Mouse (Mus musculus) embryonic facial prominence, embryonic 14.5 days (tissue): ENCODE data around the gene Tgif2. TPM values are rescaled to one million over a fixed set of nuclear protein-coding genes. Genes with fewer than 3 reads are reported as not detected.

Experiments
- ATAC-seq: fragments of 200-750 bp; cut with Nextera tagmentation; 2 replicates; pipeline ENCODE4 v1.8.0; 2017; ENCODE audit warnings: low read depth, moderate number of reproducible peaks, moderate TSS enrichment
- DNase-seq: peaks from one replicate; pipeline ENCODE4 v3.0.0-alpha.2; 2015; ENCODE audit warnings: low spot score
- H3K27ac ChIP-seq: fragments of 300-500 bp; sonication (generic); replicated peaks from 2 replicates; pipeline ENCODE4 v1.5.1; 2014; ENCODE audit warnings: low read depth, mild to moderate bottlenecking, low read length, moderate library complexity
- H3K27me3 ChIP-seq: fragments of 300-500 bp; sonication (generic); replicated peaks from 2 replicates; pipeline ENCODE4 v1.6.1; 2014; ENCODE audit warnings: low read length; ENCODE audit not compliant: control insufficient read depth, insufficient read depth
- H3K36me3 ChIP-seq: fragments of 300-500 bp; sonication (generic); 2 replicates; pipeline ENCODE4 v1.6.1; 2014; ENCODE audit warnings: low read length, mixed read lengths; ENCODE audit not compliant: control insufficient read depth, insufficient read depth
- H3K4me1 ChIP-seq: fragments of 300-500 bp; sonication (generic); 2 replicates; pipeline ENCODE4 v1.6.1; 2014; ENCODE audit warnings: antibody characterized with exemption, low read length; ENCODE audit not compliant: control insufficient read depth, insufficient read depth
- H3K4me2 ChIP-seq: fragments of 300-500 bp; sonication (generic); 2 replicates; pipeline ENCODE4 v1.6.1; 2014; ENCODE audit warnings: low read depth, mild to moderate bottlenecking, low read length, moderate library complexity, mixed read lengths
- H3K4me3 ChIP-seq: fragments of 300-500 bp; sonication (generic); 2 replicates; pipeline ENCODE4 v1.5.1; 2014; ENCODE audit warnings: low read depth, mild to moderate bottlenecking, low read length
- H3K9ac ChIP-seq: fragments of 300-500 bp; sonication (generic); 2 replicates; pipeline ENCODE4 v1.6.1; 2014; ENCODE audit warnings: low read depth, mild to moderate bottlenecking, low read length, moderate library complexity, mixed read lengths
- H3K9me3 ChIP-seq: fragments of 300-500 bp; sonication (generic); 2 replicates; pipeline ENCODE4 v1.6.1; 2016; ENCODE audit warnings: low read length; ENCODE audit not compliant: control insufficient read depth
- WGBS: fragments of 180-500 bp; shearing (Covaris S2); extraction: QIAGEN DNeasy Blood & Tissue Kit; methylation state at CpG from one replicate; pipeline ENCODE4 v1.1.7; 2014; 5-methylcytosine and 5-hydroxymethylcytosine counted together
- polyA plus RNA-seq: library from polyadenylated mRNA; unstranded; fragments of >200 nt; fragmentation: Nextera tagmentation; extraction: Ambion mirVana; gene quantifications from 2 replicates; pipeline ENCODE4 v1.2.1, GENCODE M21; 2014

Tgif2 gene
- polyA plus RNA-seq, 1 experiment from 2014 or later: 44.3 TPM

DNA sequence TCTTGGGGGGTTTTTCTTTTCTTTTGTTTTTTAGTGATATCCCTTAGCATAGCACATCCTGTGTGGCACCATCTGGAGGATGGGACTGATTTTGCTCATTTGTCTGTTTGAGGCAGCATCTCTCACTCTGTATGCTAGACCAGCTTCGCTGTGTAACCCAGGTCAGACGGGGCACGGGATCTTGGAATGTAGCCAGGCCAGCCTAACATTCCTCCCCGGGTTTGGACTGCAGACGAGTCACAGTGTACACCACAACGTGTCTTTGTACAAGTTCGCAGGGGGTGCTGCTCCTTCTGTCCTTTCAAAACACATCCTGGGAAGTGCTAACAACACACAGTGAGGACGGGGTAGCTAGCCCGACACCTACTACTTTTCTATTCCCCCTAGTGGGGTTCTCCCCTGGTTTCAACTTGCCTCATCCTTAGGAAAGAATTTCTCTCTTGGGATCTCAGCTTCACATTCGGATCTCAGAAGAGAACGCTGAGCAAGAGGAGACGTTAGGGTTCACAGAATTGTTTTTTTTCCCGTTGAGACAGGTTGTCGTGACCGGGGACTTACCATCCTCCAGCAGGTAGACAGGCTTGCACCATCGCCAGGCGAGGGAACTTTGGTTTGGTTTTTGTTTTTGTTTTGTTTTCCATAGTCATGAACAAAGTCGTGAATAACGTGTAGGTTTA lies 22.4 kb downstream of the Tgif2 start:
- Histone ChIP-seq H3K27ac (peak overlapping the region; percentile 93), H3K4me1 (peaks cover 12% of the 10 kb centered on the region), H3K36me3 (peaks cover 36% of the 10 kb centered on the region), H3K27me3 (no peaks in the 10 kb centered on the region), H3K4me2 (peak overlapping the region; percentile 72), H3K9ac (peak overlapping the region; percentile 82), H3K4me3 (peak overlapping the region; percentile 69), H3K9me3 (no peaks in the 10 kb centered on the region)
- DNase-seq (peak; percentile 27), ATAC-seq (no peak)
- 0% methylated on average over 19 of the region's 19 CpGs for WGBS

DNA sequence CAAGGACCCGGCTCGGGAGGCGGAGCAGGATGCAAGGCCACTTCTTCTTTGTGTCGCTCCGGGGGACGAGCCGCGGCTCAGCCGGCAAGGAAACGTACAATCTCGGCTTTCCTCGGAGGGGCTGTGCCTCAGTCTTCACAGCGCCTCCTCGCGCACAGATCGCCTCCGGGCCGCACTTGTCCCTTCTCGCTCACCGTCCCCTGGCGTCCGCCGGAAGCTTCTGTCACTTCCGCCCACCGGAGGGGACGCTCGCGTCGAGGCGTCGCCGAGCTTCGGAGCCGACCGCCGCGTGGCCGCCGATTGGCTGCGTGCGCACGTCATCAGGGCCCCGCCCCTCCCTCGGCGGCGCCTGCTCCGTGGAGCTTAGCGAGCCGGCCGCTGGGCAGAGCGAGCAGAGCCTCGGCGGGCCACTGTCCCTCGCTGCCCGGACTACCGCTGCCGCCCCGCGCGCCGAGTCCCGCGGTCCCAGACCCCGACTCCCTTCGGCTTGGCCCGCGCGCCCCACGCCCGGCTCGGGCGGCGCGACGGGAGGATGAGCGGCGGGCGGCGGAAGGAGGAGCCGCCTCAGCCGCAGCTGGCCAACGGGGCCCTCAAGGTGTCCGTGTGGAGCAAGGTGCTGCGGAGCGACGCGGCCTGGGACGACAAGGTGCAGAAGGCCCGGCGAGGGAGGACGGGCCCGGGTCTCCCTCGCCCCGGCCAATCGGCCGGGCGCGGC lies 23.1 kb downstream of the Tgif2 start, which contains the start of gene Rab5if:
Gene Rab5if (plus strand): TSS at position 357 of the 715 bp plus-strand sequence.
- 2% methylated on average over 59 of the region's 98 CpGs for WGBS
- Histone ChIP-seq H3K9me3 (no peaks in the 10 kb centered on the region), H3K36me3 (peaks cover 36% of the 10 kb centered on the region; the same call in 1 of the 2 replicates), H3K4me1 (peaks cover 11% of the 10 kb centered on the region), H3K9ac (peak within 1 kb of the TSS; percentile 82), H3K27ac (peak within 1 kb of the TSS; percentile 93), H3K4me3 (peak within 1 kb of the TSS; percentile 69), H3K27me3 (no peaks in the 10 kb centered on the region), H3K4me2 (peak within 1 kb of the TSS; percentile 79)
- ATAC-seq: peak; percentile 98
- peak; percentile 98 for DNase-seq

DNA sequence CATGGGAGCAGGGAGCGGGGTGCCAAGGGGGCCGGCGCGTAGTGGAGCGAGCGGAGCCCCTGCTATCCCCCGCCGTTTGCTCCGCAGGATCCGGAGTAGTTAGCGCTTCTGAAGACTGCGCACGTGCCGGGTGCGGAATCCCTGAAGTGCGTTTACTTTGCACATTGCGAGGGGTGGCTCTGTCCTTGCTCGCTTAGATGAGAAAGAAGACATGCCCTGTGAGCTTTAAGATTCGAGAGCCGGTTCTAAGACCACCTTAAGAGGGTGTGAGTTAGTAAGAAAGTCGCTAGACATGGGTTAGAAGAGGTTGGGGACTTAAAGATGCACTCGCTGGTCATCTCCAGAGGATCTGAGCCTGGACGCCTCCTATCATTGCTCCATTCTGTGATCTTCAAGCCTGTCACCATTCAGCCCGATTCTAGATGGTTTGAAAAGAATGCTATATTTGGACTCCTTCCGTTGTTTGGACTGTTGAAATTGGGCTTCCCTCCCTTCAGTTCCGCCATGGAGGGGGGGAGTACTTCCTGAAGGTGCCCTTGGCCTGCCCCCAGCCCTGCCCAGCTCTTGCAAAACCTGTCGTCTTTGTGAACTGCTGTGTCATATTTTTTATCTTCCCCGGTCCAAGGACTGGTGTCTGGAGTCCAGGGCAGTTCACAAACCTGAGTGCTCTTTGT lies 23.8 kb downstream of the Tgif2 start:
- Histone ChIP-seq H3K4me2 (peak overlapping the region; percentile 79), H3K9me3 (no peaks in the 10 kb centered on the region), H3K27ac (peak overlapping the region; percentile 76), H3K4me1 (peaks cover 5% of the 10 kb centered on the region; the same call in 1 of the 2 replicates), H3K36me3 (peaks cover 38% of the 10 kb centered on the region; the same call in 1 of the 2 replicates), H3K9ac (peak overlapping the region; percentile 82), H3K4me3 (peak overlapping the region; percentile 69), H3K27me3 (no peaks in the 10 kb centered on the region)
- no peak for DNase-seq
- no peak; the same call in 1 of the 2 replicates for ATAC-seq
- WGBS: 2% methylated on average over 22 of the region's 28 CpGs

DNA sequence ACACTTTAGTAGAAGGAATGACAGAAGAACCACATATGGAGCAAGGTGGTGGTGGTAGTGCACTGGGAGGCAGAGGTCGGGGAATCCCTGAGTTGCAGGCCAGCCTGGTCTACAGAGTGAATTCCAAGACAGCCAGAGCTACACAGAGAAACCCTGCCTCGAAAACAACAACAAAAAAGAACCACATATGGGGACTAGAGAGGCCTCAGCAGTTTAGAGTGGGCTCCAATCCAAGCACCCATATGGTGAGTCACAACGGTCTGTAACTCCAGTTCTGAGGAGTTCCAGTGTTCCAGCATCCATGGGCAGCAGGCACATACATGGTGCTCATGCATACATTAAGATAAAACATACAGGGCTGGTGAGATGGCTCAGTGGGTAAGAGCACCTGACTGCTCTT lies 24.7 kb downstream of the Tgif2 start:
- H3K9ac ChIP-seq: peak overlapping the region; percentile 82; the same call in 1 of the 2 replicates
- DNase-seq: no peak
- H3K27me3 ChIP-seq: no peaks in the 10 kb centered on the region
- no peak overlapping the region for H3K27ac ChIP-seq
- no peak for ATAC-seq
- no peaks in the 10 kb centered on the region for H3K9me3 ChIP-seq
- WGBS: 77% methylated on average over 3 of the region's 3 CpGs
- H3K36me3 ChIP-seq: peaks cover 44% of the 10 kb centered on the region
- H3K4me3 ChIP-seq: peak overlapping the region; percentile 69; the same call in 1 of the 2 replicates
- peaks cover 5% of the 10 kb centered on the region; the same call in 1 of the 2 replicates for H3K4me1 ChIP-seq
- peak overlapping the region; percentile 79 for H3K4me2 ChIP-seq

DNA sequence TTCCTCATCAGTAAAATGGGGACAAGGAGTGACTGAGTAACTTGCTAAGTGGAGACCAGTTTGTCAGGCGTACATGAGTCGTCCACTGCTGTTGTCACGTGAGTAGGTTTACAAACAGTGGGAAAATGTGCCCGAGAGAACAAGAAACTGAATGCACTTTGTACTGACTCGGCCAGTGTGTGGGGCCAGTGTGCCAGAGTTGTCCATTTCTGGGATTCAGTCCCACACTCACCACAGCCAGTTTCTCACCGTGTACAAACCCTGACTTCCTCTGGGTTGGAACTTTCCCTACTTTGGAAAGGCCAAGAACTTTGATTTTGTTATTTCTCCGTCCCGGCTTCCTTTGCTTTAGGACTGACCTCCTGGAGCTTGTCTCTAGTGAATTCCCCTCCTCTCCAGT lies 29.2 kb downstream of the Tgif2 start:
- DNase-seq (no peak), ATAC-seq (no peak)
- Histone ChIP-seq H3K27ac (no peak overlapping the region), H3K9ac (no peak overlapping the region), H3K36me3 (peaks cover 84% of the 10 kb centered on the region), H3K4me3 (no peak overlapping the region), H3K4me1 (no peaks in the 10 kb centered on the region), H3K4me2 (no peak overlapping the region), H3K9me3 (no peaks in the 10 kb centered on the region), H3K27me3 (no peaks in the 10 kb centered on the region)
- 82% methylated on average over 8 of the region's 8 CpGs for WGBS

DNA sequence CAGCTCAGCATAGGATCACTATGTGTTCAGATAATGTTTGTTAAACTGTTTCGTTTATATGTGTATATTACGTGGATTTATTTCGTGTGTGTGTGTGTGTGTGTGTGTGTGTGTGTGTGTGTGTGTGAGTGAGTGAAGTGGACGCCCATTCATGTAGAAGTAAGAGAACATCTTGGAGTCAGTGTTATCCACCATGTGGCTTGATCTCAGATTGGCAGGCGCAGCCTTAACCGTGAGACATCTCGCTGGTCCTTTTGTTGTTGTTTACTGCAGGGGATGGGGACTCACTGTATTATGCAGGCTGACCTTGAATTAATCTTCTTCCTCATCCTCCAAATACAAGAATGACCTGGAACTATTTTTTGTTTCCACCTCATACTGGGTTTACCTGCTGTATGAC lies 29.7 kb downstream of the Tgif2 start:
- Histone ChIP-seq H3K9me3 (no peaks in the 10 kb centered on the region), H3K27ac (no peak overlapping the region), H3K9ac (no peak overlapping the region), H3K4me3 (no peak overlapping the region), H3K4me1 (no peaks in the 10 kb centered on the region), H3K4me2 (no peak overlapping the region), H3K36me3 (peaks cover 89% of the 10 kb centered on the region), H3K27me3 (no peaks in the 10 kb centered on the region)
- no peak for DNase-seq
- WGBS: 88% methylated on average over 7 of the region's 7 CpGs
- no peak for ATAC-seq

DNA sequence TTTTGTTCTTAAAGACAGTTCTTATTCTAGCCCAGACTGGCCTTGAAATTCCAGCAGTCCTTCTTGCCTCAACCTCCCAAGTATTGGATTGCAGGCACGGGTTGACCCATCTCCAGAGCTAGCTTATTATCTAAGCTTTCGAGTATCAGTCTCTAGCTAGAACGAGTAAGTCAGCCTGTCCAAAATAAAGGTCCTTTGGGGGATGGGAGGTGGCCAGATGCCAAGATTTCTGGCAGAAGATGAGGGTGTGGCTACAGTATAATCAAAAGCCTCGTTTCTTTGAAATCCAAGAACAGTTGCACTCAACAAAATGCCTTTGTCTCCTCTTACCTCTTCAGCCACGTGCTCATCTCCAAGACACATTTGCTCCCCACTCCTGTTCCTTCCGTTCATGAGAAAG lies 30.7 kb downstream of the Tgif2 start:
- no peak overlapping the region for H3K4me2 ChIP-seq
- 0 out of 2 replicates have a peak, but pooled peaks have one; percentile 44 for ATAC-seq
- no peak overlapping the region for H3K27ac ChIP-seq
- H3K9ac ChIP-seq: no peak overlapping the region
- WGBS: 37% methylated on average over 6 of the region's 6 CpGs
- peaks cover 96% of the 10 kb centered on the region for H3K36me3 ChIP-seq
- H3K4me1 ChIP-seq: no peaks in the 10 kb centered on the region
- H3K27me3 ChIP-seq: no peaks in the 10 kb centered on the region
- no peaks in the 10 kb centered on the region for H3K9me3 ChIP-seq
- H3K4me3 ChIP-seq: no peak overlapping the region
- DNase-seq: peak; percentile 54

DNA sequence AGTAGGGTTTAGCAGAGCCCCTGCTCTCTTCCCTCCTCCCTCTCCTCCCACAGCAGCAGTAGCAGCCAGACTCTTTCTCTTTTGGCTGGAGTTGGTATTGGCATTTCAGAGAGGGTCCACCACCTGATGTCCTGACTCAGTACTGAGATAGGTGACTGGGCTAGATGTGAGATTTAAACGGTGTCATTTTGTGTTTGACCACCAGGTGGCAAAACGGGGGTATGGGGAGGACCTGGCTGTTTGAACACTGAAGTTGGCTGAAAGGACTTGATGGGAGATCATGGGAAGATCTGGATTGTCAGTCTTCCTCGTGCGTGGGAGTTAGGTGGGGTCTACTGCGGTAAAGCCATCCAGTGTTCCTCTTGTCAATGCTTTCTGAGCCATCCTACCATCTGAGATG lies 33.8 kb downstream of the Tgif2 start:
- DNase-seq (peak; percentile 50), ATAC-seq (0 out of 2 replicates have a peak, but pooled peaks have one; percentile 66)
- no peak overlapping the region for H3K4me3 ChIP-seq
- no peaks in the 10 kb centered on the region for H3K4me1 ChIP-seq
- H3K9me3 ChIP-seq: no peaks in the 10 kb centered on the region
- H3K9ac ChIP-seq: no peak overlapping the region
- no peak overlapping the region for H3K27ac ChIP-seq
- no peaks in the 10 kb centered on the region for H3K27me3 ChIP-seq
- no peak overlapping the region for H3K4me2 ChIP-seq
- WGBS: 34% methylated on average over 5 of the region's 5 CpGs
- H3K36me3 ChIP-seq: peaks cover 66% of the 10 kb centered on the region
